In genomic region chr13:3531692-3532320, GRCm38 (mm10) we compare ENCODE assay signal across 12 mouse cellular contexts. TPM values are rescaled to one million over a fixed set of nuclear protein-coding genes. Genes with fewer than 3 reads are reported as not detected.
DNase-seq lines count a peak whose midpoint lies in the region; ATAC-seq and TF ChIP-seq lines count a peak whose summit lies in the region.
"Had no signal": no experiment of that assay in that cellular context is flagged by ENCODE, and none has a peak within 500 bp of the region (broad histone marks: within the 10 kb centered on the region; RNA-seq: fewer than 3 reads in every experiment).

No protein-coding gene starts in this region.

- no peaks in the 10 kb centered on the region for H3K36me3 ChIP-seq in heart, embryonic 13.5 days
- H3K36me3 ChIP-seq in midbrain, embryonic 14.5 days (ENCODE audit: control insufficient read depth, insufficient read depth, low read length): no peaks in the 10 kb centered on the region
- H3K36me3 ChIP-seq in midbrain, embryonic 10.5 days: no peaks in the 10 kb centered on the region
- no peaks in the 10 kb centered on the region for H3K36me3 ChIP-seq in liver, embryonic 12.5 days
- no peaks in the 10 kb centered on the region for H3K36me3 ChIP-seq in heart, adult 2 months (ENCODE audit: control insufficient read depth, insufficient read depth, low read length)
- H3K36me3 ChIP-seq: embryonic facial prominence, embryonic 15.5 days; lung, embryonic 15.5 days had no signal

- H3K27me3 ChIP-seq in heart, embryonic 13.5 days (replicated peaks): no peaks in the 10 kb centered on the region
- no peaks in the 10 kb centered on the region for H3K27me3 ChIP-seq in midbrain, embryonic 14.5 days (ENCODE audit: control insufficient read depth, insufficient read depth, low read length)
- no peaks in the 10 kb centered on the region for H3K27me3 ChIP-seq in midbrain, embryonic 10.5 days (ENCODE audit: low read depth, poor library complexity, severe bottlenecking)
- no peaks in the 10 kb centered on the region for H3K27me3 ChIP-seq in liver, embryonic 12.5 days (replicated peaks)
- H3K27me3 ChIP-seq in heart, adult 2 months (ENCODE audit: control insufficient read depth, insufficient read depth, low read length): no peaks in the 10 kb centered on the region
- H3K27me3 ChIP-seq: embryonic facial prominence, embryonic 15.5 days; lung, embryonic 15.5 days had no signal

- DNase-seq in heart, adult 8-10 months (ENCODE audit: low spot score): no peak
- DNase-seq in midbrain, embryonic 14.5 days: no peak
- DNase-seq in midbrain, embryonic 10.5 days (ENCODE audit: low spot score): no peak
- DNase-seq in layer of hippocampus, adult 11-12 months (ENCODE audit: low spot score): no peak
- no peak for DNase-seq in heart, adult 2 months
- DNase-seq in left cerebral cortex, adult 11 months (ENCODE audit: low spot score): no peak
- DNase-seq: cerebellum, adult 9-10 months; spleen, adult 18-20 months had no signal

- no peak overlapping the region for H3K27ac ChIP-seq in heart, embryonic 13.5 days (replicated peaks)
- no peak overlapping the region for H3K27ac ChIP-seq in midbrain, embryonic 14.5 days (replicated peaks; ENCODE audit: low read depth, low read length)
- H3K27ac ChIP-seq in midbrain, embryonic 10.5 days (replicated peaks): no peak overlapping the region
- no peak overlapping the region for H3K27ac ChIP-seq in liver, embryonic 12.5 days
- no peak overlapping the region for H3K27ac ChIP-seq in heart, adult 2 months
- H3K27ac ChIP-seq: embryonic facial prominence, embryonic 15.5 days; lung, embryonic 15.5 days had no signal

- no peak for TF ChIP-seq EP300 in heart, adult 2 months (IDR thresholded peaks at IDR 0.05; ENCODE audit: insufficient read depth, low read depth, low read length)

- intact Hi-C loops in heart, adult 2 months (cut with DNase I): no loop called here

- peaks cover 2% of the 10 kb centered on the region for H3K4me1 ChIP-seq in heart, embryonic 13.5 days
- peaks cover 2% of the 10 kb centered on the region; the same call in 1 of the 2 replicates for H3K4me1 ChIP-seq in midbrain, embryonic 14.5 days (ENCODE audit: control insufficient read depth, insufficient read depth, low read length)
- H3K4me1 ChIP-seq in midbrain, embryonic 10.5 days: peaks cover 5% of the 10 kb centered on the region
- H3K4me1 ChIP-seq in liver, embryonic 12.5 days: peaks cover 8% of the 10 kb centered on the region
- H3K4me1 ChIP-seq in heart, adult 2 months (ENCODE audit: control insufficient read depth, insufficient read depth, low read length): no peaks in the 10 kb centered on the region

- no peak for TF ChIP-seq CTCF in heart, adult 2 months (IDR thresholded peaks at IDR 0.05)

- H3K79me2 ChIP-seq in heart, adult 2 months (replicated peaks; ENCODE audit: control insufficient read depth, insufficient read depth, low read length): no peaks in the 10 kb centered on the region

- H3K9ac ChIP-seq in heart, embryonic 13.5 days: no peak overlapping the region
- H3K9ac ChIP-seq in midbrain, embryonic 14.5 days (replicated peaks; ENCODE audit: low read length): no peak overlapping the region
- H3K9ac ChIP-seq in liver, embryonic 12.5 days: no peak overlapping the region
- no peak overlapping the region for H3K9ac ChIP-seq in heart, adult 2 months (ENCODE audit: low read depth, low read length)
- H3K9ac ChIP-seq: embryonic facial prominence, embryonic 15.5 days; lung, embryonic 15.5 days had no signal

- WGBS in heart, embryonic 13.5 days: 60% methylated on average over 10 of the region's 10 CpGs
- WGBS in midbrain, embryonic 14.5 days: 69% methylated on average over 10 of the region's 10 CpGs
- WGBS in midbrain, embryonic 10.5 days: 72% methylated on average over 10 of the region's 10 CpGs
- WGBS in liver, embryonic 12.5 days (ENCODE audit: insufficient replicate concordance): 49% methylated on average over 10 of the region's 10 CpGs
- WGBS in heart, adult 2 months: 54% methylated on average over 10 of the region's 10 CpGs

- no peak overlapping the region for H3K4me3 ChIP-seq in heart, embryonic 13.5 days
- H3K4me3 ChIP-seq in midbrain, embryonic 14.5 days (replicated peaks; ENCODE audit: low read depth, low read length): no peak overlapping the region
- no peak overlapping the region for H3K4me3 ChIP-seq in midbrain, embryonic 10.5 days
- H3K4me3 ChIP-seq in liver, embryonic 12.5 days: no peak overlapping the region
- H3K4me3 ChIP-seq in heart, adult 2 months: no peak overlapping the region
- H3K4me3 ChIP-seq: embryonic facial prominence, embryonic 15.5 days; lung, embryonic 15.5 days had no signal

- ATAC-seq in heart, embryonic 13.5 days (ENCODE audit: extremely low read depth, insufficient number of reproducible peaks, low FRiP score, low TSS enrichment): no peak
- peak; percentile 49; the same call in 1 of the 2 replicates for ATAC-seq in midbrain, embryonic 14.5 days (ENCODE audit: low FRiP score, low TSS enrichment)
- ATAC-seq in liver, embryonic 12.5 days: peak; percentile 57; the same call in 1 of the 2 replicates

- TF ChIP-seq POLR2A in heart, adult 2 months (IDR thresholded peaks at IDR 0.05; ENCODE audit: insufficient read depth, low read depth, low read length): no peak

- H3K9me3 ChIP-seq in heart, embryonic 13.5 days: no peaks in the 10 kb centered on the region
- no peaks in the 10 kb centered on the region for H3K9me3 ChIP-seq in midbrain, embryonic 14.5 days (ENCODE audit: control insufficient read depth, low read length)
- peaks cover 11% of the 10 kb centered on the region; the same call in 1 of the 2 replicates for H3K9me3 ChIP-seq in midbrain, embryonic 10.5 days (replicated peaks)
- no peaks in the 10 kb centered on the region for H3K9me3 ChIP-seq in liver, embryonic 12.5 days (replicated peaks)
- H3K9me3 ChIP-seq: embryonic facial prominence, embryonic 15.5 days; lung, embryonic 15.5 days had no signal

- H3K4me2 ChIP-seq in heart, embryonic 13.5 days: 0 out of 2 replicates have a peak overlapping the region, but pooled peaks have one; percentile 9
- no peak overlapping the region for H3K4me2 ChIP-seq in midbrain, embryonic 14.5 days (ENCODE audit: low read length)
- H3K4me2 ChIP-seq in liver, embryonic 12.5 days: no peak overlapping the region
- H3K4me2 ChIP-seq: embryonic facial prominence, embryonic 15.5 days; lung, embryonic 15.5 days had no signal

RNA-seq across cellular contexts. Expression of gene Gdi2, which starts 6.1 kb away (rescaled TPM):
- polyA plus RNA-seq in heart, embryonic 13.5 days (2015; fragmentation: Nextera tagmentation; extraction: Ambion mirVana): 324 and 326 TPM in 2 replicates
- 100 to 1,000 TPM; 235 to 261 (median 251) TPM for total RNA-seq in heart, adult 8-10 months (2022)
- polyA plus RNA-seq in midbrain, embryonic 14.5 days (2014; fragmentation: Nextera tagmentation; extraction: Ambion mirVana): 416 and 508 TPM in 2 replicates
- polyA plus RNA-seq in midbrain, embryonic 10.5 days (2016; fragmentation: Nextera tagmentation; extraction: Ambion mirVana): 448 and 462 TPM in 2 replicates
- polyA plus RNA-seq in liver, embryonic 12.5 days (2016; fragmentation: Nextera tagmentation; extraction: Ambion mirVana): 209 and 220 TPM in 2 replicates
- 100 to 1,000 TPM; 243 to 262 TPM for total RNA-seq in heart, adult 2 months (2021)
- 71.4 and 114 TPM in 2 replicates for polyA plus RNA-seq in heart, adult 2 months (2012; rRNA removed)
